Mouse (Mus musculus) gastrocnemius, postnatal 10 days (tissue): ENCODE measurements around the gene Atp6v0a2. TPM values are rescaled to one million over a fixed set of nuclear protein-coding genes. Genes with fewer than 3 reads are reported as not detected.
"Not testable (repeated sequence)": the region's sequence is repeated elsewhere in the genome, so short reads cannot be mapped to it uniquely, and the experiment has no call there.

Experiments
- DNase-seq: peaks from one replicate; pipeline ENCODE4 v3.0.0; 2021; ENCODE audit warnings: mixed read lengths
- long read RNA-seq, 2 experiments: library from polyadenylated mRNA; stranded (forward); transcript quantifications; one replicate each; pipeline ENCODE4 v2.0.0; 2021
- total RNA-seq, 2 experiments: library from RNA; stranded (reverse); gene quantifications; 2 replicates each; pipeline ENCODE4 v1.2.3; 2021

Atp6v0a2 gene
- total RNA-seq = 10 to 100 TPM; 20.4 to 25.7 TPM
- long read RNA-seq, experiment 1, full-length matches to known transcripts = 50 of 61 reads
- long read RNA-seq, experiment 1, partial matches to known transcripts = 4 of 61 reads
- long read RNA-seq, experiment 1, other reads (novel, unspliced or antisense) = 7 of 61 reads
- long read RNA-seq, experiment 2, full-length matches to known transcripts = 35 of 50 reads
- long read RNA-seq, experiment 2, partial matches to known transcripts = 4 of 50 reads
- long read RNA-seq, experiment 2, other reads (novel, unspliced or antisense) = 11 of 50 reads

DNA sequence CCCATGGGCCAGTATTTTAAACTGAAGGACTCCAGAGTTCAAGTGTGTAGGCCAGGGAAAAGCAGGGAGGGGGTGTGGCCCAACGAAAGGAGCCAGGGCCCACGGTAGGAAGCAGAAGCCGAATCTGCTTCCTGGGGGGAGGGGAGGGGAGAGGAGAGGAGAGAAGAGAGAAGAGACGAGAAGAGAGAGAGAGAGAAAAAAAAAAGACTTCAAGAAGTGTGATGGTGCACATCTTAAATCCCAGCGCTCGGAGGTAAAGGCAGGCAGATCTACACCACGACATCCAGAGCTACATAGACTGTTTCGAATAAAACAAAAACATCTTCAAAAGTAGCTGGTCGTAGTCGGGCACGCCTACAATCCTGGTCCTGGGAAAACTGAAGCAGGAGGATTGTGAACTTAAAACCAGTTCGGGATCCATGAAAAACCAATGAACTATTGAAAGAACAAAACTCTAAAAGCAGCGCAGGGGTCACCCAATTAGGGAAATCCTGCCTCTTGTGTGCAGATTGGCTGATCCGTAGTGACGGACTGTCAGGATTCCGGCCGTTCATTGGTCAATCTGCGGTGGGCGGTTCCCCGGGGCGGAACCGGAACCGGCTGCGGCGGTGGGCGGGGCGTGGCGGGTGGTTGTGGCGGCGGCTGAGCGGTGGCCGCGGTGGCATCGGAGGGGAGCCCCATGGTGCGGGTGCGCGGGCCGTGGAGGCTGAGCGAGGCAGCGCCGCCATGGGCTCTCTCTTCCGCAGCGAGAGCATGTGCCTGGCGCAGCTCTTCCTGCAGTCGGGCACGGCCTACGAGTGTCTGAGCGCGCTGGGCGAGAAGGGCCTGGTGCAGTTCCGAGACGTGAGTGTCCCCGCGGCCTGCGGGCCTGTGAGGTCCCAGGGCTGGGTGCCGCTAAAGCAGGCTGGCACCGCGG is at the start of gene Atp6v0a2:
Gene Atp6v0a2 (plus strand): TSS at position 129 of the 916 bp plus-strand sequence.
- peak; percentile 98 for DNase-seq

DNA sequence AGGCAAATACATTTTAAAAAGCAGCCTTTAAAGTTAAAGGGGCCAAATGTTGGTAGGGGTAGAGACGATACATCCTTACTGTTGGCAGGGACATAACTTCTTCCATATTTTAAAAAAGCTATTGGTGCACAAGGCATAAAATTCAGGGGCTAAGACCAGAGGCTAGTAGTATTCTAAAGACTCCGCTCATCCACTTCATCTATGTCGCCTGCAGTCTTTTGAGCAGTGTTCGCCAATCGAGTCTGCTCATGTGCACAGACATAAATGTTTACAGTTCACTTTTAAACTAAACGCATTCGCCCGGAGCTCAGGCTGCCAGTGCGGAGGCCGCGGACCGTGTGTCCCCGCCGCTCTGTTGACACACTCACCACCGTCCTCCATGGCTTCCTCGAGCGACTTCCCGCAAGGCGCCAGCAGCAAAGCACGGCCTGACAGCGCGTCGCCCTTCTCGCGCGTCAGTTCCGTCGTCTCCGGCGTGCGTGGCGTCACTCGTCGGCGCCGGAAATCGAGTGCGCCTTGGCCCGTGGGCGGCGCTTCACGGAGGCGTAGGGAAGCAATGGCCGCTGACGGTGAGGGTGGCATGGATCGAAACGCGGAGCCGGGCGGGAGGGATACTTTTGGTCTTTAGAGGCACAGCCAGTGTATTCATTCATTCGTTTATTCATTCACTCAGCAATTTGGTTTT is 49.6 kb upstream of the Atp6v0a2 start, which contains the start of the genes Eif2b1 and Gtf2h3:
Gene Eif2b1 (minus strand): TSS at position 499 of the 685 bp plus-strand sequence.
Gene Gtf2h3 (plus strand): TSS at position 508 of the 685 bp plus-strand sequence.
- peak; percentile 95 for DNase-seq

DNA sequence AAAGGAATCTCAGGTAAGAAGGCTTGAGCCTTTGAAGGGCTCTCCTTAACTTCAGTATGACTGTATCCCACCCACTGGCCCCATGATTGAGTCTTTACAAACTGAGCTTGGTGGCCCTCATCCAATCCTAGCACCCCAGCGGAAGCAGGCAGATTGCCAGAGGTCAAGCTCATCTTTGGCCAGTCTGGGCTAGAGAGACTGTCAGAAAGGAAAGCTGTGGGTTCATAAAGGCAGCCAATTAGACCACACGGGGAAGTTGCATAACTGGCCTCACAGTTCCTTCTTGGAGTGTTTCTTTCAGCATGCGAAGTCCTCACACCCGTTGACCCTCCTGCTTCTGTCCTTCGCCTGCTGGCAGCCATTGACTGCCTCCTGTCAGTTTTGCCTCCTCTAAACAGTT is 45.9 kb upstream of the Atp6v0a2 start:
- DNase-seq = no peak

GRCm38 (mm10) chr5:124592768-124593167 is 35.6 kb upstream of the Atp6v0a2 start:
- no peak for DNase-seq

DNA sequence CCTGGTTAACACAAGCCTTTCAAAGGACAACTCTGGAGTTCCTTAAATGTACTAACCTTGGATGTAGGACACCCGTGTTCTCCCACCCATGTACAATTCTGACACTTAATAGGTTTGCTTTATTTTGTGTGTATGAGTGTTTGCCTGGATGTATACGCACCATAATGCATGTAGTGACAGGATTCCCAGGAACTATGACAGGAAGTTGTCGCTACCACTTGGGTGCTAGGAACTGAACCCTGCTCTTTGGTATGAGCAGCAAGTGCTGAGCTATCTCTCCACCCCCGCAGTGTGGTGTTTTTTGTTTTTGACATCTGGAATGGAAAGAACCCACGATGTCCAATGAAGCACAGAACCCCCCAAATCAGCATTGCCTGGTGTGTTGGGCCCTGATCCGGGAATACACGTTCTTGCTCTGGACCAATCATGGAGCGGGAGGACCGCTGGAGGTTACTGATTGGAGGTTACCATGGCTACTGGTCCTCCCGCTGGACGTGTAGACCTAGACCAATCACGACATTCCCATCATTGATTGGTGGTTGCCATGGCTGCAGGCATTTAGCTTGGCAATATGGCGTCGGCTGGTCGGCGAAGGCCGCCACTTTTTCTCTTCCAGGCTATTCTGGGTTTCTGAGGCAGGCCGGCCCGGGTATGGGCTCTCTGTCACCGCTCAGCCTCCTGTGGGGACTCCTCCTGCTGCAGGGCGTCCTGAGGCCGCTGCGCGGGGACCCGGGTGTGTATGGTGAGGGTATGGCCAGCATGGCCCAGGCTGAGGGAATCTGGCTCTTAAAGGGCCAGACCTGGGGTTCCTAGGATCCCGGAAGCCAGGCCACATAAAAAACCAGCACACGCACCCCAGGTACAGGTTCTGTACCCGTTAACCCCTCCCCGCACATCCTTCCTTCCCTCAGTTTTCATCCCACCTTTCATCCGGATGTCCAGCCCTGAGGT is 29.9 kb upstream of the Atp6v0a2 start:
- peak; percentile 85 for DNase-seq

GRCm38 (mm10) chr5:124599726-124600125 is 28.6 kb upstream of the Atp6v0a2 start:
- not testable (repeated sequence) for DNase-seq

DNA sequence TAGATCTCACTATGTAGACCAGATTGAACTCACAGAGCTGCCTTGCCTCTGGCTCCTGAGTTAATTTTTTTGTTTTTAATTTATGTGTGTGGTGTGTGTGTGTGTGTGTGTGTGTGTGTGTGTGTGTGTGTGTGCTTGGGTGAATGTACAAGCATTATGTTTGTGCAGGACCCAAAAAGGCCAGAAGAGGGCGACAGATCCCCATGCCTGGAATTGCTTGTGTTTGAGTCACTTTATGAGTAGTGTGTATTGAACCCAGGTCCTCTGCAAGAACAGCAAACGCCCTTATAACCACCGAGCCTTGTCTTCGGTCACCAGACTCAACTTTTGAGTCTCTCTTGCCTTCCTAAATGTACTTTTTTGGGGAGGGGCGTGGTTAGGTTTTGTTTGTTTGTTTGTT is 26.0 kb upstream of the Atp6v0a2 start:
- DNase-seq = peak; percentile 53

DNA sequence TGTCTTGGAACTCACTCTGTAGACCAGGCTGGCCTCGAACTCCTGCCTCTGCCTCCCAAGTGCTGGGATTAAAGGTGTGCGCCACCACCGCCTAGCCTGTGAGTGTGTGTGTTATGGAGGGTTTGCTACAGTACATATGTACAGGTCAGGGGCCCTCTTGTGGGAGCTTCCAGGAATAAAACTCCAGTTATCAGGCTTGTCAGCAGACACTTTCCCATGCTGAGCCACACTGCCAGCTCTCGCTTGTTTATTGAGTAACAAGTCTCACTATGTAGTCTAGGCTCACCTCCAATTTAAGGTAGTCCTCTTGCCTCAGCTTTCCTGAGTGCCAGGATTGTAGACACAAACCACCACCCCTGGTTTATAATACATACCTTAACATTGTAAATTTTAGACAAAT is 24.1 kb upstream of the Atp6v0a2 start:
- no peak for DNase-seq

- no peak for DNase-seq
Observed at GRCm38 (mm10) chr5:124605041-124605622, 23.2 kb upstream of the Atp6v0a2 start.

GRCm38 (mm10) chr5:124610965-124611364 is 17.4 kb upstream of the Atp6v0a2 start:
- DNase-seq = no peak

- DNase-seq = no peak
Observed at GRCm38 (mm10) chr5:124614709-124615108, 13.7 kb upstream of the Atp6v0a2 start.

DNA sequence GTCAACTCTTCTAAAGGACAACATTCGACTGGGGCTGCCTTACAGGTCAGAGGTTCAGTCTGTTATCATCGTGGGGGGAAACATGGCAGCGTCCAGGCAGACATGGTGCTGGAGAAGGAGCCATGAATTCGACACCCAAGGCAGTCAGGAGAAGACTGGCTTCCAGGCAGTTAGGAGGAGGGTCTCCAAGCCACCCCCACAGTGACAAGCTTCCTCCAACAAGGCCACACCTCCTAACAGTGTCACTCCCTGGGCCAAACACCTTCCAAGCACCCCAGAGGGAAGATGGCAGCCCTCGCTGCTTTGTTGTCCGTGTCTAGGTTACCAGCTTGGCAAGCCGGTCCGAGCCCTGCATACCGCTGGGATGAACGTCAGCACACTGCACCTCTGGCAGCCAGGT is 9.7 kb upstream of the Atp6v0a2 start:
- DNase-seq = no peak

- no peak for DNase-seq
Observed at GRCm38 (mm10) chr5:124621362-124621761, 7.0 kb upstream of the Atp6v0a2 start.

- no peak for DNase-seq
Observed at GRCm38 (mm10) chr5:124622890-124623289, 5.5 kb upstream of the Atp6v0a2 start.

DNA sequence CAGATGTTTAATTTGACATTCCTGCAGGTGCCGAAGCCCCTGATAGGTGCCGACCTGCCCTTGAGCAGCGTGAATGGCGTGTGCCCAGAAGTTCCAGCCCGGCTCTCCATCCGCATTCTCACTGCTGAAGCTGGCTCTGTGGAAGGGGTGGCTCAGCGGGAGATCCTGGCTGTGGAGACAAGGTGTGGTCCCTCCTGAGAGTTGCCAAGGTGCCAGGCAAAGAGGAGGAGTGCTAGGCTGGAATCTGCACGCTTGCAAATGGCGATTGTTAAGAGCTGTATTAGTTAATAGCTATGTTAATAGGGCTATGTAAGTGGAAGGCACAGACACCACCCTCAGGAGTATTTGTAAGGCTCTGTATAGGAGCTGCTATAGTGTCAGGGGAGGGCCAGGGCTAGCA is 4.1 kb upstream of the Atp6v0a2 start:
- DNase-seq = no peak

DNA sequence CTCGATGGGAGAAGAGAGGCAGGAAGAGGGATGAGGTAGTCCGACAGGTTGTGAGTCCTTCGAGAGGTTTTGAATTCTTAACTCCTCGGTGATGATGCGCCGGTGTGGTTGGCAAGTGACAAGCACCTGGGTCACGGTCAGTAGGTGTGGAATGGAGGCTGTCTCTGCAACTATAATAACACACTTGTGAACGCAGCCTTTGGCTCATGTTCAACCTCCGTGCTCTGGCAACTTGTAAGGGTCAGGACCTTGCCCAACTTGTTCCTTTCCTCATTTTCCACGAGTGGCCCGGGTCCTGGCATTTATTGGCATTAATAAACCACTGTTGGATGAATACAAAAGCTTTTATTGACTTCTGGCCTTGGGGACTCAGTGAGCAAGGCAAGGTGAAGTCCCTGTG is 1.3 kb downstream of the Atp6v0a2 start:
- DNase-seq = no peak

- no peak for DNase-seq
Observed at GRCm38 (mm10) chr5:124631685-124632084, 3.3 kb downstream of the Atp6v0a2 start.

DNA sequence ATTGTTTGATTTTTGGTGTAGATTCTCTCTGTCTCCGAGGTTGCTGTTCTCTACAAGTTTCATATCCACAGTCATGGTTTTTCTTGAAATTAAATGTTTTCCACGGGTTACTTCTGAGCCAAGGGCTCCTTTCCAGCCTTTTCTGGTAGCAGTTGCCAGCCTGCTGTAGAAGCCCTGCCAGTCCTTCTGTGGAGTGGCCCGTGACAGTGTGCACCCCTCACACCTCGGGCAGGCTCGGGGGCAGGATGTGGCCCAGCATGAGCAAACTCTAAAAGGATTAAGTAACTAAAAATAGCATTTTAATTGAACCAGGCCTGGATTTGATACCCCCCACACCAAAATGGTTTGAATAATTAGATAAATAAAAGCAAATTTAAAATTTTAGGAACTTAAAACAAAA is 4.1 kb downstream of the Atp6v0a2 start:
- DNase-seq = no peak

GRCm38 (mm10) chr5:124633425-124633824 is 5.0 kb downstream of the Atp6v0a2 start:
- DNase-seq = no peak

DNA sequence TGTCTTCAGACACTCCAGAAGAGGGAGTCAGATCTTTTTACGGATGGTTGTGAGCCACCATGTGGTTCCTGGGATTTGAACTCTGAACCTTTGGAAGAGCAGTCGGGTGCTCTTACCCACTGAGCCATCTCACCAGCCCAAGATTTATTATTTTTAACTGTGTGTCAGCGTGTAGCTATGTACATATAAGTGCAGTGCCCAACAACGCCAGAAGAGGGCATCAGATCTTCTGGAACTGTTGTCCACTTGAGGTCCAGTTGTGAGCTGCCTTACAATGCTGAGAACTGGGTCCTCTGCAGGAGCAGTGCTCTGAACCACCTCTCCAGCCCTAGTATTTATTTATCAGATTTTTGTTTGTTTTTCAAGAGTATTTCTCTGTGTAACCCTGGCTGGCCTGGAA is 6.7 kb downstream of the Atp6v0a2 start:
- peak; percentile 23 for DNase-seq

DNA sequence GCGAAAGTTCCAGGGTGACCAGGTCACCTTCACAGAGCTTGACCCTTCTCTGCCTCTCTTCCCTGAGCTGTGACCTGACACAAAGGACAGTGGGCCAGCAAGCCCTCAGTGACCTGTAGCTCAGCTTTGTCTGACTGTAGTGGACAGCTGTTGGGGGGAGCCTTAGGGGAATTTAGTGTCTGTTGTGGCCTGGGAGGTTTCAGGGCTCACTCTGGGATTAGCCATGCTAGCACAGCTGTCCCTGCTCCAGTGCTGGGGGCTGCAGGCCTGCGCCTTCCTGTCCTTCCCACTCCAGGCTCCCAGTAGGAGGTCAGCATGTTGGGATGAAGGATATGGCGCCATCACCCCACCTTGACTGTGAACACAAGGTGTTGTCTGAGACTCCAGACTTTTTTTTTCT is 7.8 kb downstream of the Atp6v0a2 start:
- no peak for DNase-seq
